Mouse (Mus musculus) hindbrain, embryonic 12.5 days (tissue): ENCODE results near the gene Krt28. TPM values are rescaled to one million over a fixed set of nuclear protein-coding genes. Genes with fewer than 3 reads are reported as not detected.
A peak's percentile ranks its signal among the peaks of the same experiment; 100 is the strongest.

Experiments
- ATAC-seq: fragments of 200-750 bp; cut with Nextera tagmentation; 2 replicates; pipeline ENCODE4 v1.8.0; 2017; ENCODE audit warnings: moderate TSS enrichment; ENCODE audit not compliant: low FRiP score
- H3K27ac ChIP-seq: fragments of 300-500 bp; sonication (generic); 2 replicates; pipeline ENCODE4 v1.5.1; 2016; ENCODE audit warnings: mild to moderate bottlenecking
- H3K27me3 ChIP-seq: fragments of 300-500 bp; sonication (generic); 2 replicates; pipeline ENCODE4 v1.6.1; 2016; ENCODE audit warnings: mild to moderate bottlenecking
- H3K36me3 ChIP-seq: fragments of 300-500 bp; sonication (generic); 2 replicates; pipeline ENCODE4 v1.6.1; 2016; ENCODE audit warnings: mild to moderate bottlenecking
- H3K4me1 ChIP-seq: fragments of 300-500 bp; sonication (generic); 2 replicates; pipeline ENCODE4 v1.6.1; 2016
- H3K4me2 ChIP-seq: fragments of 300-500 bp; sonication (generic); replicated peaks from 2 replicates; pipeline ENCODE4 v1.6.1; 2016; ENCODE audit warnings: mild to moderate bottlenecking
- H3K4me3 ChIP-seq: fragments of 300-500 bp; sonication (generic); 2 replicates; pipeline ENCODE4 v1.5.1; 2016; ENCODE audit warnings: mild to moderate bottlenecking
- H3K9ac ChIP-seq: fragments of 300-500 bp; sonication (generic); 2 replicates; pipeline ENCODE4 v1.6.1; 2016; ENCODE audit warnings: mild to moderate bottlenecking, moderate library complexity
- H3K9me3 ChIP-seq: fragments of 300-500 bp; sonication (generic); replicated peaks from 2 replicates; pipeline ENCODE4 v1.6.1; 2016; ENCODE audit warnings: mild to moderate bottlenecking
- WGBS: fragments of 180-500 bp; shearing (Covaris S2); methylation state at CpG from one replicate; pipeline ENCODE4 v1.1.7; 2016; 5-methylcytosine and 5-hydroxymethylcytosine counted together
- polyA plus RNA-seq: library from polyadenylated mRNA; unstranded; fragments of >200 nt; fragmentation: Nextera tagmentation; extraction: Ambion mirVana; gene quantifications from 2 replicates; pipeline ENCODE4 v1.2.1, GENCODE M21; 2016

Krt28 gene
- polyA plus RNA-seq, 1 experiment from 2014 or later, result 0.21 TPM

- 84% methylated on average over 12 of the region's 12 CpGs for WGBS
- peaks cover 2% of the 10 kb centered on the region; the same call in 1 of the 2 replicates for H3K27me3 ChIP-seq
- no peak within 1 kb of the TSS for H3K9ac ChIP-seq
- no peak within 1 kb of the TSS for H3K4me3 ChIP-seq
- no peaks in the 10 kb centered on the region for H3K36me3 ChIP-seq
- no peak within 1 kb of the TSS for H3K27ac ChIP-seq
- H3K4me2 ChIP-seq, result no peak within 1 kb of the TSS
- H3K4me1 ChIP-seq, result no peaks in the 10 kb centered on the region
- ATAC-seq, result no peak
- H3K9me3 ChIP-seq, result no peaks in the 10 kb centered on the region
These were observed 23.7 kb downstream of the Krt28 start, which contains the start of gene Krt27 for GRCm38 (mm10) chr11:99351004-99351403. Krt27 (minus strand) TSS chr11:99351104.

- Histone ChIP-seq H3K27me3 (0 out of 2 replicates have a peak, but pooled peaks cover under 1% of the 10 kb centered on the region), H3K27ac (peak overlapping the region; percentile 55), H3K36me3 (no peaks in the 10 kb centered on the region), H3K4me2 (peak overlapping the region; percentile 11; the same call in 1 of the 2 replicates), H3K4me3 (no peak overlapping the region), H3K9ac (no peak overlapping the region), H3K9me3 (no peaks in the 10 kb centered on the region), H3K4me1 (peaks cover 7% of the 10 kb centered on the region)
- WGBS, result 40% methylated on average over 11 of the region's 11 CpGs
- ATAC-seq, result peak; percentile 58; the same call in 1 of the 2 replicates
These were observed 35.3 kb downstream of the Krt28 start for GRCm38 (mm10) chr11:99339299-99339847.

- Histone ChIP-seq H3K27ac (no peak within 1 kb of the TSS), H3K4me1 (peaks cover 7% of the 10 kb centered on the region), H3K4me2 (no peak within 1 kb of the TSS), H3K36me3 (no peaks in the 10 kb centered on the region), H3K9me3 (no peaks in the 10 kb centered on the region), H3K9ac (no peak within 1 kb of the TSS), H3K4me3 (no peak within 1 kb of the TSS), H3K27me3 (no peaks in the 10 kb centered on the region)
- ATAC-seq, result no peak
- 91% methylated on average over 11 of the region's 11 CpGs for WGBS
These were observed 36.8 kb downstream of the Krt28 start, which contains the start of gene Krt26 for GRCm38 (mm10) chr11:99337866-99338265. Krt26 (minus strand) TSS chr11:99337966.

- Histone ChIP-seq H3K27me3 (no peaks in the 10 kb centered on the region), H3K9ac (no peak overlapping the region), H3K36me3 (no peaks in the 10 kb centered on the region), H3K4me3 (no peak overlapping the region), H3K27ac (no peak overlapping the region), H3K4me1 (no peaks in the 10 kb centered on the region), H3K4me2 (no peak overlapping the region), H3K9me3 (no peaks in the 10 kb centered on the region)
- WGBS, result 56% methylated on average over 13 of the region's 13 CpGs
- ATAC-seq, result no peak
These were observed 41.3 kb downstream of the Krt28 start for GRCm38 (mm10) chr11:99333426-99333825.

DNA sequence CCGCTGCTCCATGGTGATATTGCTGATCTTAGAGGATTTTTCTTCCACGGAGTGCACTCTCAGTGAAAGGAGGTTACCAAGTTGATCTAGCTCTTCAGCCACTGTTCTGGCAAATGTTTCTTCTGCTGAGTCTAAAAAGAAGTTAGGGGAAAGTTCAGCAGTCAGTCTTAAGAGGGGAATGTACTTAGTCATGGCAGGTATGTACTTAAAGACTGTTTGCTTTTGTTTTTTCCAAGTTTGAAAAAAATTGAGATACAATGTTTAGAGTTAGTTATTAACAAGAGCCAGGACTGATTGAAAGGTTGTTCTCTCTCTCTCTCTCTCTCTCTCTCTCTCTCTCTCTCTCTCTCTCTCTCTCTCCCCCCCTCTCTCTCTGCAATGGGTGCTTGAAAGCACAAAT is 45.0 kb downstream of the Krt28 start:
- WGBS, result 61% methylated on average over 2 of the region's 2 CpGs
- Histone ChIP-seq H3K4me3 (no peak overlapping the region), H3K27me3 (no peaks in the 10 kb centered on the region), H3K9ac (no peak overlapping the region), H3K9me3 (no peaks in the 10 kb centered on the region), H3K4me1 (0 out of 2 replicates have a peak, but pooled peaks cover 3% of the 10 kb centered on the region), H3K4me2 (no peak overlapping the region), H3K27ac (no peak overlapping the region), H3K36me3 (no peaks in the 10 kb centered on the region)
- no peak for ATAC-seq

DNA sequence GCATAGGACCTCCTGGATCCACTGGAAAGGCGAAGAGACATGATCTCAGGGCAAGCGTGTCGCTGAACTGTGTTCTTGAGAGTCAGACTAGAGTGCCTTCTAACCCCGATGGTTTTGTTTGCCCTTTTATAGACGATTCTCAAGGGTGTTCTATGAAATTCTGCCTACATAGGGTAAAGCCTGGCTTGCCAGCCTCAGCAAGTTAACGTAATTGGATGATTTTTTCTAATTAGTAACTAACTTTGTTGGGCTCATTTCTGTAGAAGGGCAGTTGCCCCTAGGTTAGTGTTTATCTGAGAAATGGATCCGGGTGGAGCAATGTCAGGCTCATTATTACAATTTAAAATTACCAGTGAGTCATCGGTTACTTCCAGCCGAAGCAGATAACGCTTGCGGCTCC is 51.9 kb downstream of the Krt28 start, which contains the start of gene Krt25:
Gene Krt25, minus strand, starts transcription at position 101 of the 400 bp plus-strand sequence.
- no peaks in the 10 kb centered on the region for H3K36me3 ChIP-seq
- H3K27ac ChIP-seq, result no peak within 1 kb of the TSS
- no peak for ATAC-seq
- H3K9me3 ChIP-seq, result no peaks in the 10 kb centered on the region
- no peak within 1 kb of the TSS for H3K4me2 ChIP-seq
- H3K4me3 ChIP-seq, result no peak within 1 kb of the TSS
- no peaks in the 10 kb centered on the region for H3K27me3 ChIP-seq
- no peak within 1 kb of the TSS for H3K9ac ChIP-seq
- H3K4me1 ChIP-seq, result 0 out of 2 replicates have a peak, but pooled peaks cover 3% of the 10 kb centered on the region
- 94% methylated on average over 11 of the region's 11 CpGs for WGBS

GRCm38 (mm10) chr11:99321094-99321493 is 53.6 kb downstream of the Krt28 start:
- H3K27me3 ChIP-seq, result no peaks in the 10 kb centered on the region

DNA sequence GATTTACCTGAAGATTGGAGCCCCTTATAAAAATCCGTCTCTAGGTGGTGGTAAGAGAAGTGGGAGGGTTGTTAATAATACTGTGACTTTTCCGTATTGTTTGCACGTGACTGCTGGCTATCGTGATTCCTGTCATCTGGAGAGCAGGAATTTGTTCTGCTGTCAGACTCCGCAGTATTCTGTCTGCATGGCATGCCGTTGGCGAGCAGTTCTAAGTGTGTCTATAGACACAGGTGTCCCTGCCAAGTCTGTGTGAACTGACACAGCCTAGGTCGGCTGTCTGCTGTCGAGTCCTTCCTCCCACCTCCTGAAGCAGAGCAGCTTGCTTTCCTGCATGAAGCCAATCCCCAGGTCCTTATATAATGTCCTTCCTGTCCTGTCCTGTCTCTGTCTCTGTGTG is 55.6 kb downstream of the Krt28 start:
- H3K4me2 ChIP-seq, result no peak overlapping the region
- 77% methylated on average over 9 of the region's 9 CpGs for WGBS
- H3K36me3 ChIP-seq, result no peaks in the 10 kb centered on the region
- no peak overlapping the region for H3K4me3 ChIP-seq
- 0 out of 2 replicates have a peak, but pooled peaks cover 4% of the 10 kb centered on the region for H3K4me1 ChIP-seq
- no peaks in the 10 kb centered on the region for H3K27me3 ChIP-seq
- H3K27ac ChIP-seq, result no peak overlapping the region
- no peak overlapping the region for H3K9ac ChIP-seq
- no peak for ATAC-seq
- H3K9me3 ChIP-seq, result no peaks in the 10 kb centered on the region

More at GRCm38 (mm10) chr11:99321094-99321493, 53.6 kb downstream of the Krt28 start:
- Histone ChIP-seq H3K4me3 (no peak overlapping the region), H3K4me1 (0 out of 2 replicates have a peak, but pooled peaks cover 4% of the 10 kb centered on the region), H3K27ac (no peak overlapping the region), H3K36me3 (no peaks in the 10 kb centered on the region), H3K9me3 (no peaks in the 10 kb centered on the region), H3K4me2 (no peak overlapping the region), H3K9ac (no peak overlapping the region)
- 88% methylated on average over 14 of the region's 14 CpGs for WGBS
- ATAC-seq, result no peak

DNA sequence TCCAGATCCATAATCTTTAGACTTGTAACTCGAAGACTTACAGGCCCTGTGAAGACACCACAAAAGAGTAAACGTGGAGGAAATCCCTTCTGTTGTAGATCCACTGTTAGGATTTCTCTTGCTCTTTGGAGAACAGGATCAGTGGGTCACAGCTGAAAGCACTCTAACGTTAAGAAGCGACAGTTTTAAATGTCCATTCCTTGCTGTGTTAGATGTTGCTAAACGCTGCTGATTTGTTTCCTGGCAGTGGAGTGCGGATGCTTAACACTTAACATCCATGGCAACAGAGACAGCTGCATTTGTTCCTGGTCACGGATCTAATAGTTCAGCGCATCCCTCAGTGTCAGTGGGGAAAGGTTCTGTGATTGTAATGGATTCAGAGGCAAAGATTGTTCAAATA is 58.2 kb downstream of the Krt28 start:
- Histone ChIP-seq H3K4me1 (0 out of 2 replicates have a peak, but pooled peaks cover 4% of the 10 kb centered on the region), H3K27me3 (no peaks in the 10 kb centered on the region), H3K4me2 (no peak overlapping the region), H3K27ac (no peak overlapping the region), H3K9ac (no peak overlapping the region), H3K36me3 (no peaks in the 10 kb centered on the region), H3K9me3 (no peaks in the 10 kb centered on the region), H3K4me3 (no peak overlapping the region)
- ATAC-seq, result no peak
- WGBS, result 54% methylated on average over 8 of the region's 8 CpGs

Other genes with a start within 250 kb of the Krt28 start
- gene Ccr7, start 219.8 kb downstream of the Krt28 start, polyA plus RNA-seq, result 0.25 and 0.42 TPM in 2 replicates
- gene Smarce1, start 143.9 kb downstream of the Krt28 start, polyA plus RNA-seq, result 366 and 375 TPM in 2 replicates
- 0.98 and 1.5 TPM in 2 replicates for gene Krt222, start 130.8 kb downstream of the Krt28 start, polyA plus RNA-seq
- gene Krt24, start 89.6 kb downstream of the Krt28 start, polyA plus RNA-seq, result not detected in 2 replicates
- not detected in 2 replicates for gene Krt25, start 52.0 kb downstream of the Krt28 start, polyA plus RNA-seq
- 0.27 and 0.30 TPM in 2 replicates for gene Krt26, start 36.9 kb downstream of the Krt28 start, polyA plus RNA-seq
- gene Krt27, start 23.8 kb downstream of the Krt28 start, polyA plus RNA-seq, result not detected in 2 replicates
- 32.7 and 39.8 TPM in 2 replicates for gene Krt10, start 14.5 kb upstream of the Krt28 start, polyA plus RNA-seq
- 0.12 TPM in 1 of 2 replicates, not detected in the other for gene Krt12, start 47.4 kb upstream of the Krt28 start, polyA plus RNA-seq
- 0.35 TPM in 2 replicates for gene Krt20, start 63.2 kb upstream of the Krt28 start, polyA plus RNA-seq
- gene Krt23, start 118.2 kb upstream of the Krt28 start, polyA plus RNA-seq, result 0.22 TPM in 1 of 2 replicates, not detected in the other
- not detected in 2 replicates for gene Krt39, start 146.4 kb upstream of the Krt28 start, polyA plus RNA-seq
- not detected in 2 replicates for gene Krt40, start 168.3 kb upstream of the Krt28 start, polyA plus RNA-seq
- gene Krtap3-3, start 176.0 kb upstream of the Krt28 start, polyA plus RNA-seq, result not detected in 2 replicates
- not detected in 2 replicates for gene Krtap3-2, start 181.9 kb upstream of the Krt28 start, polyA plus RNA-seq
- gene Gm11939, start 184.6 kb upstream of the Krt28 start, polyA plus RNA-seq, result not detected in 2 replicates
- not detected in 2 replicates for gene Krtap3-1, start 191.7 kb upstream of the Krt28 start, polyA plus RNA-seq
- gene Krtap1-5, start 206.1 kb upstream of the Krt28 start, polyA plus RNA-seq, result not detected in 2 replicates
- not detected in 2 replicates for gene Krtap1-4, start 208.8 kb upstream of the Krt28 start, polyA plus RNA-seq
- not detected in 2 replicates for gene Krtap1-3, start 216.4 kb upstream of the Krt28 start, polyA plus RNA-seq
- gene Krtap9-3, start 223.2 kb upstream of the Krt28 start, polyA plus RNA-seq, result not detected in 2 replicates
- gene Gm11938, start 228.4 kb upstream of the Krt28 start, polyA plus RNA-seq, result not detected in 2 replicates
- not detected in 2 replicates for gene Gm11937, start 235.3 kb upstream of the Krt28 start, polyA plus RNA-seq
- not detected in 2 replicates for gene Krtap2-4, start 239.9 kb upstream of the Krt28 start, polyA plus RNA-seq
- gene Gm11562, start 245.5 kb upstream of the Krt28 start, polyA plus RNA-seq, result not detected in 2 replicates